Mouse (Mus musculus) stomach, embryonic 16.5 days (tissue): ENCODE measurements at regions not wholly inside any gene's neighbourhood (a gene's known extent, or its start where the extent isn't known, plus 50 kb on each side); places are given as distances from the start of the nearest gene placed in this dataset.

ENCODE experiments used
- ATAC-seq: fragments of 200-750 bp; cut with Nextera tagmentation; 2 replicates; pipeline ENCODE4 v1.8.0; 2017; ENCODE audit warnings: moderate number of reproducible peaks, moderate TSS enrichment; ENCODE audit not compliant: insufficient read depth, low FRiP score
- H3K27ac ChIP-seq: fragments of 300-500 bp; sonication (generic); 2 replicates; pipeline ENCODE4 v1.5.1; 2014; ENCODE audit warnings: low read length
- H3K27me3 ChIP-seq: fragments of 300-500 bp; sonication (generic); 2 replicates; pipeline ENCODE4 v1.6.1; 2014; ENCODE audit warnings: low read length, control low read depth, mixed read lengths; ENCODE audit not compliant: control insufficient read depth, insufficient read depth
- H3K36me3 ChIP-seq: fragments of 300-500 bp; sonication (generic); 2 replicates; pipeline ENCODE4 v1.6.1; 2014; ENCODE audit warnings: low read length; ENCODE audit not compliant: control insufficient read depth, insufficient read depth
- H3K4me1 ChIP-seq: fragments of 300-500 bp; sonication (generic); 2 replicates; pipeline ENCODE4 v1.6.1; 2014; ENCODE audit warnings: low read length, control low read depth, mixed read lengths; ENCODE audit not compliant: control insufficient read depth, insufficient read depth
- H3K4me2 ChIP-seq: fragments of 300-500 bp; sonication (generic); 2 replicates; pipeline ENCODE4 v1.6.1; 2014; ENCODE audit warnings: low read depth, low read length, mixed read lengths
- H3K4me3 ChIP-seq: fragments of 300-500 bp; sonication (generic); replicated peaks from 2 replicates; pipeline ENCODE4 v1.5.1; 2014; ENCODE audit warnings: mild to moderate bottlenecking, low read length
- H3K9ac ChIP-seq: fragments of 300-500 bp; sonication (generic); 2 replicates; pipeline ENCODE4 v1.6.1; 2014; ENCODE audit warnings: low read length
- H3K9me3 ChIP-seq: fragments of 300-500 bp; sonication (generic); replicated peaks from 2 replicates; pipeline ENCODE4 v1.6.1; 2016; ENCODE audit warnings: low read length, control low read depth; ENCODE audit not compliant: control insufficient read depth
- WGBS: fragments of 180-500 bp; shearing (Covaris S2); extraction: QIAGEN DNeasy Blood & Tissue Kit; methylation state at CpG from one replicate; pipeline ENCODE4 v1.1.7; 2014; 5-methylcytosine and 5-hydroxymethylcytosine counted together

- no peak overlapping the region for H3K4me2 ChIP-seq
- H3K9me3 ChIP-seq: no peaks in the 10 kb centered on the region
- ATAC-seq: no peak
- H3K4me3 ChIP-seq: no peak overlapping the region
- H3K9ac ChIP-seq: no peak overlapping the region
- 38% methylated on average over 1 of the region's 1 CpGs for WGBS
- no peaks in the 10 kb centered on the region for H3K27me3 ChIP-seq
- H3K4me1 ChIP-seq: peaks cover 3% of the 10 kb centered on the region; the same call in 1 of the 2 replicates
- no peaks in the 10 kb centered on the region for H3K36me3 ChIP-seq
- no peak overlapping the region for H3K27ac ChIP-seq
These were observed 122.9 kb upstream of the Gm15217 start for GRCm38 (mm10) chr14:46256336-46256735.

- no peak for ATAC-seq
- Histone ChIP-seq H3K9me3 (no peaks in the 10 kb centered on the region), H3K36me3 (no peaks in the 10 kb centered on the region), H3K4me3 (no peak overlapping the region), H3K27ac (no peak overlapping the region), H3K4me2 (no peak overlapping the region), H3K27me3 (no peaks in the 10 kb centered on the region), H3K4me1 (peaks cover 3% of the 10 kb centered on the region; the same call in 1 of the 2 replicates), H3K9ac (no peak overlapping the region)
- WGBS: 69% methylated on average over 4 of the region's 4 CpGs
These were observed 121.9 kb upstream of the Gm15217 start for GRCm38 (mm10) chr14:46257311-46257710.

GRCm38 (mm10) chr14:46258551-46258950 lies 120.7 kb upstream of the Gm15217 start:
- Histone ChIP-seq H3K4me2 (no peak overlapping the region), H3K4me1 (peaks cover 3% of the 10 kb centered on the region; the same call in 1 of the 2 replicates), H3K9me3 (no peaks in the 10 kb centered on the region), H3K27me3 (no peaks in the 10 kb centered on the region), H3K36me3 (no peaks in the 10 kb centered on the region), H3K4me3 (no peak overlapping the region), H3K9ac (no peak overlapping the region), H3K27ac (no peak overlapping the region)
- 62% methylated on average over 7 of the region's 7 CpGs for whole genome bisulfite sequencing
- ATAC-seq: no peak

- no peak overlapping the region for H3K27ac ChIP-seq
- H3K36me3 ChIP-seq: no peaks in the 10 kb centered on the region
- ATAC-seq: no peak
- no peaks in the 10 kb centered on the region for H3K9me3 ChIP-seq
- H3K4me3 ChIP-seq: no peak overlapping the region
- no peak overlapping the region for H3K4me2 ChIP-seq
- H3K27me3 ChIP-seq: no peaks in the 10 kb centered on the region
- 72% methylated on average over 4 of the region's 4 CpGs for WGBS
- H3K9ac ChIP-seq: no peak overlapping the region
- H3K4me1 ChIP-seq: peaks cover 3% of the 10 kb centered on the region; the same call in 1 of the 2 replicates
These were observed 118.8 kb upstream of the Gm15217 start for GRCm38 (mm10) chr14:46260291-46260980.

GRCm38 (mm10) chr14:46275455-46275854 lies 103.8 kb upstream of the Gm15217 start:
- H3K36me3 ChIP-seq: no peaks in the 10 kb centered on the region
- H3K9me3 ChIP-seq: no peaks in the 10 kb centered on the region
- no peak overlapping the region for H3K27ac ChIP-seq
- no peak overlapping the region for H3K4me2 ChIP-seq
- H3K4me3 ChIP-seq: no peak overlapping the region
- no peaks in the 10 kb centered on the region for H3K4me1 ChIP-seq
- ATAC-seq: no peak
- WGBS: 91% methylated on average over 10 of the region's 10 CpGs
- H3K27me3 ChIP-seq: no peaks in the 10 kb centered on the region
- no peak overlapping the region for H3K9ac ChIP-seq

- Histone ChIP-seq H3K27me3 (no peaks in the 10 kb centered on the region), H3K4me2 (no peak overlapping the region), H3K36me3 (no peaks in the 10 kb centered on the region), H3K27ac (no peak overlapping the region), H3K4me3 (no peak overlapping the region), H3K9ac (no peak overlapping the region), H3K4me1 (no peaks in the 10 kb centered on the region), H3K9me3 (no peaks in the 10 kb centered on the region)
- WGBS: 75% methylated on average over 6 of the region's 6 CpGs
- ATAC-seq: no peak
These were observed 102.0 kb upstream of the Gm15217 start for GRCm38 (mm10) chr14:46276926-46277831.

- Histone ChIP-seq H3K9me3 (no peaks in the 10 kb centered on the region), H3K4me1 (no peaks in the 10 kb centered on the region), H3K27me3 (no peaks in the 10 kb centered on the region), H3K27ac (no peak overlapping the region), H3K9ac (no peak overlapping the region), H3K36me3 (no peaks in the 10 kb centered on the region), H3K4me2 (no peak overlapping the region), H3K4me3 (no peak overlapping the region)
- WGBS: 88% methylated on average over 9 of the region's 9 CpGs
- ATAC-seq: no peak
These were observed 101.2 kb upstream of the Gm15217 start for GRCm38 (mm10) chr14:46277832-46278611.

GRCm38 (mm10) chr14:46292398-46292797 lies 86.8 kb upstream of the Gm15217 start:
- no peaks in the 10 kb centered on the region for H3K27me3 ChIP-seq
- H3K4me2 ChIP-seq: no peak overlapping the region
- H3K4me3 ChIP-seq: no peak overlapping the region
- no peak overlapping the region for H3K9ac ChIP-seq
- H3K4me1 ChIP-seq: no peaks in the 10 kb centered on the region
- ATAC-seq: no peak
- H3K36me3 ChIP-seq: no peaks in the 10 kb centered on the region
- H3K27ac ChIP-seq: no peak overlapping the region
- WGBS: 53% methylated on average over 2 of the region's 2 CpGs
- H3K9me3 ChIP-seq: no peaks in the 10 kb centered on the region; the same call in 1 of the 2 replicates
